Mouse (Mus musculus) CH12F3 (cell line): ENCODE results near the gene Cfap97.
"Not testable (repeated sequence)": the region's sequence is repeated elsewhere in the genome, so short reads cannot be mapped to it uniquely, and the experiment has no call there.

ENCODE experiments used
- in situ Hi-C: fragments of 300-500 bp; cut with MboI; formaldehyde crosslinking; loops from 2 replicates; pipeline ENCODE4 v1.14.3; 2020; ENCODE audit warnings: low sequenced_read_pairs

Gene Cfap97

DNA sequence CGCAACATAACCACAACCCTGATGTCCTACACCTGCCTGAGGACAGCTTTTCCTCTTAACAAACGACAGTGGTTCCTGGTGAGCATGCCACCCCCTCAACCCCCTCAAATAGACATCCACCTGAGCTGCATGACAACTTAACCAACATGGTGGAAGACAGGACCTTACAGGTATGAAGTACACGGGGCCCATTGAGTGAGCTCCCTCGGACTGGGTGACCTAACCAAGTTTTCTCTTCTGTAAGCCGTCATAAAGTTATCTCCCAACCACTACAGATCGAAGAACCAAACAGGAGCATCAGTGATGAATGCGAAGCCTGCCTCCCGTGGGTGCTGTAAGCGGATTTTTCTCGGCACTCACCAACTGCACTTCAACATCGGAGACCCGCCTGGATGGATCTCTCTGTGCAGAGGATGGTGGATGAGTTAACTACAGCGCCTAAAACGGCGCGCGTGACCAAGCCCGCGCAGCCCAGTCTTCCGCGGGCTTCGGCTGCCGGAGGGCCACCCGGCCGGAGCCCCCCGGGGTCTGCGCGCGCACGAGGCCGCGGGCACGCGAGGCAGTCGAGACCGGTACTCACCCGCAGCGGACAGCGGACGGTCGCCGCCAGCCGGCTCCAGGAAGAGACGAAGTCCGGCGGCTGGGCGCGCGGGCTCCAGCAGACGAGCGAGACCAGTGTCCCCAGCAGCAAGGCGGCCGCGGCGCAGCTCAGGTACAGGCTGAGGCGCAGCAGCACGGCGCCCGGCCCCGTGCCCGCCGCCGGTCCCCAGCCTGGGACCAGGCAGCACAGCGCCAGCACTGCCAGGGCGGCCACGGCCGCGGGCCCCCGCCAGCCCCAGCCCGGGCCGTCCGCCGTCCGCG lies at the start of gene Cfap97:
Gene Cfap97 (plus strand): TSS at position 570 of the 861 bp plus-strand sequence.
- in situ Hi-C loops, result no loop called here

DNA sequence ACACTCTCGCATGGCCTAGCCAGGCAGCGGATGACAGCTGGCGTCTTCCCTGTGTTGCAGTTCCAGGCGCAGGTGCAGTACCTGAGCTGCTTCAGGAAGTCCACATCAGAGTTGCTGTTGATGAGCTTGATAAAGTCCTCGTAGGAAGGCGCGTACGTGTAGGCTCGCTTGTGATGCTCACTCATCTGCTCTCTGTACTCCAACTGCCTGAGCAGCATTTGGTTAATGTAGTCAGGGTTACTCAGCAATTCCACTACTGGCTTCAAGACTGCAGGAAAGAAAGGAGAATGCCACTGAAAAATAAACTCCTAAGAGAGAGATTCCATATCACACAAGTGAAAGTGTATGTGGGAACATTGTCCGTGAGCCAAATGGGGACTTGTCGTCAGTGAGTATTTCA lies 48.1 kb upstream of the Cfap97 start:
- in situ Hi-C loops, result no loop called here

DNA sequence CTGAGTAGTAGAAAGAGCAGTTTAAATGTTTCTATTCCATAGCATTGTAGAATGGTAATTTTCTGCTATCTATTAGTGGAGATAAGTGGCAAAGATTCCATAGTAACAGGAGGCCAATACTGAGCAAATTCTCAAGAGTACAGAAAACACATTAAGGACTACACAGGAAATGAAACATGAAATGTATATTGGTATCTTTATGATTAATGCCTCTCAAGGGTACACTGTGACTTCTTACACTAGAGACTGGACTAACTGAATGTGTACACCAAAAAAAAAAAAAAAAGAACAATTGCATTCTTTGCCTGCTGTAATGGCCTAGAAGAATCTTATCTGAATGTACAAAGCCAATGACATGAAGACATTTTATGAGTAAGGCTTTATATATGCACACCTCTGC lies 43.9 kb upstream of the Cfap97 start:
- in situ Hi-C loops, result no loop called here

DNA sequence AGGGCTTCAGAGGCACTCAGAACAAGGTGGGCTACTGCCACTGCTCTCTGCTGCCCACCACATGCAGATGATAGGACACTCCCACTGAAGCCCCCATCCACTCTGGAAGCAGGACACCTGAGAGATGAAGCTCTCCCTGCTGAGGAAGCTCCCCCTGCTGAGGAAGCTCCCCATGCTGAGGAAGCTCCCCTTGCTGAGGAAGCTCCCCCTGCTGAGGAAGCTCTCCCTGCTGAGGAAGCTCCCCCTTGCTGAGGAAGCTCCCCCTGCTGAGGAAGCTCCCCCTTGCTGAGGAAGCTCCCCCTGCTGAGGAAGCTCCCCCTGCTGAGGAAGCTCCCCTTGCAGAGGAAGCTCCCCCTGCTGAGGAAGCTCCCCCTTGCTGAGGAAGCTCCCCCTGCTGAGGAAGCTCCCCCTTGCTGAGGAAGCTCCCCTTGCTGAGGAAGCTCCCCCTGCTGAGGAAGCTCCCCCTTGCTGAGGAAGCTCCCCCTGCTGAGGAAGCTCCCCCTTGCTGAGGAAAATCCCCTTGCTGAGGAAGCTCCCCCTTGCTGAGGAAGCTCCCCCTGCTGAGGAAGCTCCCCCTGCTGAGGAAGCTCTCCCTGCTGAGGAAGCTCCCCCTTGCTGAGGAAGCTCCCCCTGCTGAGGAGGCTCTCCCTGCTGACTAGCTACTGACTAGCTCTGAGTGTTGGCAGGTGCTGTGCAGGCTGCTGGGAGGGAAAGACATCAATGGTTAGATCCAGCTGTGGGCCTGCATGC lies 38.0 kb upstream of the Cfap97 start:
- in situ Hi-C loops, result not testable (repeated sequence)

DNA sequence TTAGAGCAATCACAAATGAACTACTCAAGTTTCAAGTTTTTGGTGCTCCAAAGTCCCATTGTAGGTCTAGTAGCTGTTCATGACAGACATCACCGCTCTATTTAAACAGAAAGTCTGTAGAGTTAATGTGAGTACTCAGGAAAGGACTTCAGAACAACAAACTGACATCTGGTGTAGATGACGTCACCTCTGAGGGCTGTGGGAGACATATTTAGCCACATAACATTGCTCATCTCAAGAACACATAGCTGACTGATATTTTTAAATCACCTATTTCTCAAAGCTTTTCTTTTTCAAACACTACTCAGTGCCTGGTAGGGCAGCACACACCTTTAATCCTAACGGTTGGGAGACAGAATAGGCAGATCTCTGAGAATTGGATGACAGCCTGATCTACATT lies 34.4 kb upstream of the Cfap97 start:
- in situ Hi-C loops, result no loop called here

DNA sequence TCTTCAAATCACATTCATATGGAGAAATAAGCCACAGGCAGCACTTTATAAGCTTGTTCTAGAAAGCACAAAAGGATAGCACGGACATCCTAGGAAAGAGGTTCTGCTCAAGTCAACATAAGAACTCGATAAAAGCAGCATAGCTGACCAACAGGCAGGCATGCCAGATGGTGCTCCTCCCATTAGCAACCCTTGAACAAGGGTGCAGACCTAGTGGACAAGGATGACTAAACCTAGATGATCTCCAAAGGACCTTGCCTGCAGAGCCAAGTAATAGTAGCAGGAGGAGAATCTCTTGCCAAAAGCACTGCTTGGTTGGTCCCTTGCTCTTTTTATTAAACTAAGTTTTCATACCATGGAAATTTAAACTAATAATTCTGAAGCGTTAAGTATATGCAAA lies 32.4 kb upstream of the Cfap97 start:
- in situ Hi-C loops, result no loop called here

DNA sequence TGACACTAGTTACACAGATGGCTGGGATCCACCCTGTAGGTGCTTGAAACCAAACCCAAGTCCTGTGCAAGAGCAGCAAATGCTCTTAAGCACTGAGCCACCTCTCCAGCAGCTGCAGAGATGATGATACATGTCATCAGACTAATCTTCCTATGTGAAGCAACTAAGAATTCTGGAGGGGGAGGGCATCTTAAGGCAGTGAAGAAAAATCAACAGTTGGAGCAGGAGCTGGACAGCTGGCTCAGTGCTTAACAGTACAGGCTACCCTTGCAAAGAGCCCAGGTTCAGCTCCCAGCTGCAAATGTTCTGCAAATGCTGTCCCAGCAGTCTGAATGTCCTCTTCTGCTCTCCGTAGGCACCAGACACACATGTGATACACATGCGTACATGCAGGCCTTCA lies 29.1 kb upstream of the Cfap97 start:
- in situ Hi-C loops, result no loop called here

DNA sequence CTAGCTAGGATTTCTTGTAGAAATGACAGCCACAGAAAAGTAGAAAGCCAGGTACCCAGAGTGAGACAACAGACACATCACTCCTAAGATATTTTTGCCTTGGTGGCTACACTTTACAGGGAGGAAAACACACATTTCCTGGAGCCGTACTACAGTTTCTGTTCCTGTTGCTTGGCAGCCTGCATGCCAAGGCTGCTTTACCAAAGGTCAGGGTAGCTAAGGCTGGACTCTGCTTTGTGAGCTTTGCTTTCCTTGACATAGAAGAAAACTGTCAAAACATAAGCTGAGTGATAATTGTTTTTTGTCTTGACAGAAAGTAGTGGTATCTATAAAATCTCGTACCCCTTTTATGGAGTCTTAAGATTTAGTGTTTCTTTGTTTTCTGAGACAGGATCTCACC lies 21.1 kb upstream of the Cfap97 start:
- in situ Hi-C loops, result no loop called here

DNA sequence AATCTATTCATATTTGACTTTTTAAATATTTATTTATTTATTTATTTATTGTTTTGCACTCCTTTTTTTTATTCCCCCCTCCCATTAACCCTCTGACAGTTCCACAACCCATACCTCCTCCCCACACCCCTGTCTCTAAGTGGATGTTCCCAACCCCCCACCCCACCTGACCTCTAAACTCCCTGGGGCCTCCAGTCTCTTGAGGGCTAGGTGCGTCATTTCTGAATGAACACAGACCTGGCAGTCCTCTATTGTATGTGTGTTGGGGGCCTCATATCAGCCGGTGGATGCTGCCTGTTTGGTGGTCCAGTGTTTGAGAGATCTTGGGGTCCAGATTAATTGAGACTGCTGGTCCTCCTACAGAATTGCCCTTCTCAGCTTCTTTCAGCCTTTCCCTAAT lies 16.0 kb upstream of the Cfap97 start:
- in situ Hi-C loops, result not testable (repeated sequence)

DNA sequence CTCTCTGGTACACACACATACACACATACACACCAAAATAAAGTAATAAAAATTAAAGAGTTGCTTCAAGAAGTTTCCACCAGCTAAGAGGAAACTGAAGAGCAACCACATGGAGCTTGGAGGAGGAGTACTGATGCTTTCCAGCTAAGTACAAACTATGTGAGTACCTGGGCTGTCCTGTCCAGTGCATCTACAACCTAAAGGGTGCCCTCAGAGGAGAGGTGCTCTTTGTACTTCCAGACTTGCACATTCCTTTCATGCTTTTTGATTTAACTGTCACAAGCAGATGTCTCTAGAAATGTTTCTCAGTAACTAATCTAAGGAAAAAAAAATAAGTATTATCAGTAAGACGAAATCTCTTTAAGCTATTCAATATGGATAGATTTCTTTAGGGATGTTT lies 14.2 kb upstream of the Cfap97 start:
- in situ Hi-C loops, result no loop called here

DNA sequence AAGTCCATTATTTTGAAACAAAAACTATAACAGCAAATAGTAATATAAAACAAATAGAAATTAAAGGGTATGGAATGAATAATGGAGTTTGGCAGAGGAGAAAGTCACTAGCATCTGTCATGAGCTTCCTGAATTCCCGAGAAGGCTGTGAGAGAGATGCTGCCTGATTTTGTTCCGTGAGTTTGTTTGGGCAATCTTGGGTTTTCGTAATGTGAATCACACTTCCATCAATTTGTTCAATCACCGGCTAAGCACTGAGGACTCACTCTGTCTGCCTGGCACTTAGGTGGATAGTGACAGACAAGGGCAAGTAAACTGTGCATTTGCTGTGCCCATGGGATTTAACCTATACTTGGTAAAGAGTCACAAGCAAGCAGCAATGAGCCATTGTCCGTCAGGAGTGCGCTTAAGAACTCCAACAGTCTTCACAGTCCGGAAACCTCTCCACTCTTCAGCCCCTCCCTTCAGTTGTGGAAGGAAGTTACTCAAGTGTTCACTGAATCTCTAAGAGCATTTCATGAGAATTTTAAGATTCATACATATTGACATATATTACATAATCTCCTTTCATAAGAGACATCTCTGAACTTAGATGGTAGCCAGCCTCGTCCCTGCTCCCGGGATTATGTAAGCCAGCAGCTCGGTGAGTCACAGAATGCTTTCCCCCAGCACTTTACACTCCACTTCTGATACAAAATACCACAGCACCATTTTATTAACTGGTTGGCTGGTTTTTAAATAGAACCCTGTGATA lies 13.6 kb upstream of the Cfap97 start:
- in situ Hi-C loops, result no loop called here

DNA sequence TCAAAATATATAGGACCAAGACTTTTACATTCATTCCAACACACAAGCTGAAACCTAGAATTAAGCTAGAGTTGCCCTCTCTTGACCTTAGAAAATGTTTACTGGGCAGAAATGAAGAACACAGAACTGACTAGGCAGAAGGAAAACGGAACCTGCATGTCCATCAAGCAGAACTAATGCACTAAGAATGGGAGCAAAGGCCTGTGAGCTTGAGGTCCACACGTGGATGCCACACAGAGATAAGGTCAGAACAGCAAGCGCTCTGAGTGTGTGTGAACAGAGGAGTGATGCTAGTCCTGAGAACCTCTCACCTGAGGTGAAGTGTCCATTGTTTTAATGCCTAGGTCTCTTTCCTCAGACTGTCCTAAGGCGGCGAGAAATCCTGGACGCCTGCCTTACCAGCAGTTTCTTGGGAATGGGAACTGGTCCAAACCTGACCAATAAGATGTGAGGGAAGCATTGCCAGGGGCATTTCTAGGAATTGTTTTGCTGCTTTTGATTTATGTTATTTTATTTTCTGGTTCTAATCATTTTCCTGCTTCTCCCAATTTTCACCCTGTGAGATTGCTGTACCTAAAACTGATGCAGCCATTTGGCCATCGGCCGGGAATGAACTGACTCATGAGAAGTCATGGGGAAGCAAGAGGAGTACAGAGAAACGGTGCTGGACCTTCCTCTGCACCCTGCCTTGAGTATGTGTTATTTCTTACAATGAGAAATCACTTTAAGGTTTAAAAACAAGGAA lies 11.0 kb upstream of the Cfap97 start:
- in situ Hi-C loops, result no loop called here

DNA sequence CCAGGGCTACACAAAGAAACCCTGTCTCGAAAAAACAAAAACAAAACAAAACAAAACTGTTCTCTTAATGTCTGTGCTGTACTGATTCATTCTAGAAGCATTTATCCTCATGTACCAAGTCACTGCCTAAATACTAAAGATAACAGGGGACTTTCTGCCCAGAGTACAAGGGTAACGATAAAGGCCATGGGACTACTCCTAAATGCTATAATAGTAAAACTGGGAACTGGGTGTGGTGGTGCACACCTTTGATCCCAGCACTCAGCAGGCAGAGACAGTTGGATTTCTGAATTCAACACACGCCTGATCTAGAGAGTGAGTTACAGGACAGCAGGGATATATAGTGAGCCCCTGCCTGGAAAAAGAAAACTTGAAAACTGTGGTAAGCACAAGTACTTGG lies 9.9 kb upstream of the Cfap97 start:
- in situ Hi-C loops, result no loop called here

DNA sequence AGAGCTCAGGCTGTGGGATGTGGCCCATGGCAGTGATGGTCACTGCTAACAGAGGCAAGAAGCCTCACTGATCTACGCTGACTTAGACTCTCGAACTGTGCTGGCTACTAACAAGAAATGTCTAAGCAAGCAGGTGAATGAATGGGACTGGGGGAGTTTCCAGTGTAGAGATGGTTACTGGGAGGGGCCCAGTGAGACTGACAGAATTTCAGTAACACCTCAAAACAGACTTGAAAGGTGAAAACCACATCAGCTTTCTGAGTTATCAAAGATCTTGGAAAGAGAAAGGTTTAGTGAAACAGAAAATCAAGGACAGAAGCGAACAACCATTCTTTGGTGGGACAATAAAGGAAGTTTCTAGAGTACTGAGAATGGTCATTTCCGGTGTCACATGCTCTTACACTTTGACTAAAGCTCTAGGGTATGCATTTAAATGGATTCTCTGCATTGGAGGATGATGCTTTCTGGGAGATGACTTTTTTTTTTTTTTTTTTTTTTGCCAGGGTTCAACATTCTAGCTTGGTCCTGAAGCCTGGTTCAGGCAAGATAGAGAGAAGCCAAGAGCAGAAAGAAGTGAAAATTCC lies 9.0 kb upstream of the Cfap97 start:
- in situ Hi-C loops, result no loop called here

DNA sequence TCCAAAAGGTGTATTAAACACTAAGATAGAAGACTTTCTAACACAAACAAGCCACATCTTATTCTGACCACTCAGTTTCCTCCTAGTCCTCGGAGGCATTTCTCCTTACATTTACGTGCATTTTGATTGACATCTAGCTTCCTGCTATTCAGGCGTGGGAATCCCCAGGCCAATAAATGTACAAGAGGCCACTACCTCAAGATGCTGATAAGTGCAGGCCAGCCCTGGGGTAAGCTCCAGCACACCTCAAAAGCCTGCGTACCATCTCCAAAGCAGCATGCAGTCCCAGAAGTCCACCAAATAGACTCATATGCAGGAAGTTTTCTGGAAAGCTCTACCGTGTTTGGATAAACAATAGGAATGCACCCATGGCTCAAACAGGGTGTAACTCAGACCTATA lies 8.1 kb upstream of the Cfap97 start:
- in situ Hi-C loops, result no loop called here

DNA sequence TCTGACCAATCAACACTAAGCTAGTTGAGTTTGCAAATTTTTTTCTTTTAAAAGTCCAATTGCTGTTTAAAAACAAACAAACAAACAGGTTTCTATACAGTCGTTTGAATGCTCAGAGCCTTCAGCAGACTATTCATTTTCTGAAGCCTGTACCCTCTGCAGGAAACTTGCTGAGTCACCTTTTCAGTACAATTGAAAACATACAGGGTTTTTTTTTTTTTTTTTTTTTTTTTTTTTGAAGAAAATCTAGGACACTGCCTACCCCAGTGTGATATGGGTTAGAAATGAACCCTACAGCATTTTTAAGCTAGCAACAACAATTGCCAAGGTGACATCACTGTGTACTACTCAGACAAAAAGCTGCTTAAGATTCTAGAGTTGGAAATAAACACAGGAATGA lies 7.6 kb upstream of the Cfap97 start:
- in situ Hi-C loops, result no loop called here

DNA sequence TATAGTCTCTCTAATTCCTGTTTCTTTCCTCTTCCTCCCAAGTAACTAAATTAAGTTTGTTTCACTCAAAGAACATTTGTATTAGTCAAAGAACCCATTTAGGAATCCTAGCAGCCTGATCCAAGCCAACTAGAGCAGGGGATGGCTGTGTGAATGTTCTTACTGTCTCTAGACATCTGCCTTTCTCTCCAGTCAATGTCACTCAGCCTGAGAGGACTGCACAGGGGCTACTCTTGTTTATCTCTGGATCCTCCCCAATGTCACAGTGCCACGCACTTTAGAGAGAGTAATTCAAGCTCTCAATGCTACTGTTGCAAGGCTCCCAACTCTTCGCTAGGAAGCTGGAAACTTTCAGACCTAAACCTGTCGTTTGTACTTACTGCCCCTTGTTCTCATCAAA lies 5.4 kb upstream of the Cfap97 start:
- in situ Hi-C loops, result no loop called here

DNA sequence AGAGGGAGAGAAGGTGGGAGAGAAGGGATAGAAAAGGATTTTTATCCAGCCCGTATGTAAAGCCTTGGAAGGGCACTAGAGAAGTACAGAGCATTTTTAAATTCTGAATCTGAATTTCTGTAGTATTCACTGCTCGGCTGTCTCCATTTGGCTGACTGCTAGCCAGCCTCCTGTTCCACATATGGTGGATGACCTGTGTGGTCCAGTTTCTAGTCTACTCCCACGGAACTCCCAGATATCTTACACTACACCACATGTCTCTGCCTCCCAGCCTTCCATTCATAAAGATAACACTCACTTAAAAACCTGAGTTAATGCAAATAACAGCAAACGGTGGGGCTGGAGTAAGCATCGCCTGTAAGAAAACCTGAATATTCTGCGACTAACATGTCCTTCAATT lies 2.3 kb upstream of the Cfap97 start:
- in situ Hi-C loops, result no loop called here

DNA sequence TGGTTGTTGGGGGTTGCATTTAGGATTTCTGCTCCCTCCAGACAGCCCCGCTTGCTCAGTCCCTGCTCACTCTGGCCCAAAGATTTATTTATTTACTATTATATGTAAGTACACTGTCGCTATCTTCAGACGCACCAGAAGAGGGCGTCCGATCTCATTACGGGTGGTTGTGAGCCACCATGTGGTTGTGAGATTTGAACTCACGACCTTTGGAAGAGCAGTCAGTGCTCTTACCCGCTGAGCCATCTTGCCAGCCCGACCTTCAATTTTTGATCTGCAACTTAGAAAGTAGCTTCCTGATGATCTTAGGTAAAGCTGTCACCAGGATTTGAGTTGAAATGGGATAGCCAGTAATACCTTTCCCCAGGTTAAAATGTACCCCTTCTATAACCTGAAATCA lies 1.8 kb upstream of the Cfap97 start:
- in situ Hi-C loops, result no loop called here
